Mouse (Mus musculus) adrenal gland, adult (tissue): ENCODE data around the gene Col3a1.
A peak's percentile ranks its signal among the peaks of the same experiment; 100 is the strongest.

Experiments
- DNase-seq, 2 experiments: peaks; one replicate each; pipeline ENCODE4 v3.0.0; 2022 to 2023; ENCODE audit warnings: low spot score in 1 of 2; ENCODE audit not compliant: inconsistent age in 2 of 2

Gene Col3a1

DNA sequence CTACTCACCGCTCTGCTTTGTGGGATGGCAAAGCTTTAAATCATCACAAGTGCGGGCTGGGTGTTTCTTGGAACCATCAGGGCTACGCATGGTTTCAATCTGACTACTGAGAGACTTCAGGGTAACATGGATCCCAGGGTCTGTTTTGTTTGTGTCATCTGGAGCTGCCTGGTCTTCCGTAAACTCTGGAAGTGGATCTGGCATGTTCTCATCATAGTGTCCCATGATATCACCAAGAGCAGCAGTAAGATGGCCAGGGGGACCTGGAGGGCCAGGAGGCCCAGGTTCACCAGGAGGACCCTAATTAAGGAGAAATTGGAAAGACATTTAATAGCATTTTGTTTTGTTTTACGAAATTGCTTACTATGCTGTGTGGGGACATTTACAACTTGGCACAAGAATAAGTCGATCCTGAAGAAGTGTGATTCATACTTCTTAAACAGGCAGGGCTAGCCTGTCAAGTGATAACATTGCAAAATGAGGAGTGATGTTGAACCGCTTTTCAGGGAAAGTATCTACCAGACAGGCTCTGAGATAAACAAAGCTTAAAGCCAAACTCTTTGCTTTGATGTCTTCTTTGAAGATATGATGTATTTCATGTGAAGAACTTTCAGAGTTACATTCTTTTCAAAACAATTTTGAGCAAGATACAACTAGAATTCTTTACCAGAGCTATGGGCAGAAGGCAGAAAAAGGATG is 68.8 kb downstream of the Col3a1 start:
- no peak for DNase-seq

- DNase-seq, result peak in 1 of 2 experiments; percentile 53
Measured at GRCm38 (mm10) chr1:45381866-45382265, 70.5 kb downstream of the Col3a1 start.
